Mouse (Mus musculus) c-Kit-negative CD71-positive TER-119-positive erythroid progenitor cells, embryonic 14.5 days (primary cell): ENCODE results near the gene Wdr89.

Experiments used
- DNase-seq: peaks from one replicate; pipeline ENCODE4 v3.0.0-alpha.2; 2013; ENCODE audit warnings: low read depth, low spot score

Wdr89 gene

DNA sequence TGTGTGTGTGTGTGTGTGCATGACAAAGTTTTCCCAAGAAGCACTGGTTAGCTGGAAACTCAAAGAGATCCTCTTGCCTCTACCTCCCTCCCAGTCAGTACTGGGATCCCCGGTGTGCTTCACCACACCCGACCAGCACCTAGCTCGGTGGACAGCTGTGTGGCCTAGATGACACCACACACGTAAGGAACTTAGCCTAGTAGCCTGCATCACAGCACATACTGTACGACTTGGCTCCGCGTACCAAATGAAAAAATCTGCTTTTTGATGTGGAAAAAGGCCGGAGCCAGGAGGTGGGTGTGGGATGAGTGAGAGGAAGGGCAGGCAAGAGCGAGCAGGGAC, 450 bp downstream of the Wdr89 start:
- DNase-seq = no peak

DNA sequence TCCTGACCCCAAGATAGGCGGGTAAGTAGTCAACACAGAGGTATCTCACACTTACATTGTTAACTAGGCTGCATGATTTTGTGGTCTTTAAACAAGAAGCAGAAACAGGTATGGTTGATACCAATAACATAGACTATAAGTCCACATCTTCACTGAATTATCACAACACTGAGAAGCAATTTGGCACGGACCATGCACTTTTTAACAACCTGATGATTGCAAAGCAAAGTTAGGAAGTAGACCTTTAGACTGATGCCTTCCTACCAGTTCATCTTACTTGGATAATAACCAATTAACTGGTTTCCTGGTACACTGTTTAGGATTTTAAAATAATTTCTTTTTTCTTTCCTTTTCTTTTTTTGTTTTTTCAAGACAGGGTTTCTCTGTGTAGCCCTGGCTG, 1.1 kb downstream of the Wdr89 start:
- DNase-seq = no peak

- no peak for DNase-seq
Observed at GRCm38 (mm10) chr12:75666939-75667338, 2.4 kb downstream of the Wdr89 start.

- DNase-seq = no peak
Observed at GRCm38 (mm10) chr12:75664516-75664810, 4.9 kb downstream of the Wdr89 start.

DNA sequence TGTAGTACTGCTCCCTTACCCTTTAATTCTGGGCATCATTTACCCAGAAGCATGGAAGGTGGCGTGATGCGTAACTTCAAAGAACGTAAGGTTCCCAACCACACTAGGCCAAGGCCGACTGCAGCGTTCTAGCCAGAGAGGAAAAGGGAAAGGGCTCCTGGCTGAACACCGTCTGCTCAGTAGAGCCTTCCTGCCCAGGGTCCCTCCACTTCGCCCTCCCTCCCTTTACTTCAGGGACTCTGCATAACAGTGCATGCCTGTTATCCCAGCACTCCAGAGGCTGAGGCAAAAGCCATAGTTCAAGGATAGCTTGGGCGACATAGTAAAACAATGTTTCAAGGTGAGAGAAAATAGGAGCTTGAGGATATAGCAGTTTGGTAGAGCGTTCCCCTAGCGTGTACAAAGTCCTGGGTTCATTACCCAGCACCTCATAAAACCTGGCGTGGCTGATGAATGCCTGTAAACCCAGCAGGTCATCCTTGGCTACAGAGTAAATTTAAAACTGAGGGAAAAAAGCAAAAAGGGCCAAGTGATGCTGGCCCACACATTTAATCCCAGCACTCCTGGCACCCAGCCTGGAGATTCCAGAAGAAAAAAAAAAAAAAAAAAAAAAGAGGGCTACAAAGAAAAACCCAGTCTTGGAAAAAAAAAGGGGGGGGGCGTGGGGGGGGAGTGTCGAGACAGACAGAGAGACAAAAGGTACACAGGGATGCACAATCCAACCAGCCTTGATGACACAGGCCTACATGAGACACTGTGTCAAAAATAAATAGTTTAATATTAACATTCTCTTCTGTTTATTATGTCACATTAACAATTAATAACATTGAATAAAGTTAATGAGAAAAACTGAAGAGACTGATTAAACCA, 5.5 kb downstream of the Wdr89 start:
- no peak for DNase-seq

DNA sequence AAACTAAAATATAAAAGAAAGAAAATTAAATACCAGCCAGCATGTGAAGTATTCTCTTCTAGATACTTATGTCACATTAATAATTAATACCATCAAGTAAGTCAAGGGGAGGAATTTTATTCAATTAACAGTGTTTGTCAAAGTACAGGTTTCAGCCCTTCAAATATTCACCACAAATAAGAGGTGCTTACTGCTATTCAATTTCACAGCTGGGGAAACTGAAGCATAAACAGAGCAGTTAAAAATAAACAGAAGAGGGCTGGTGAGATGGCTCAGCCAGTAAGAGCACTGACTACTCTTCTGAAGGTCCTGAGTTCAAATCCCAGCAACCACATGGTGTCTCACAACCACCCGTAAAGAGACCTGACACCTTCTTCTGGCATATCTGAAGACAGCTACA, 7.0 kb downstream of the Wdr89 start:
- no peak for DNase-seq

GRCm38 (mm10) chr12:75658403-75658802, 10.9 kb downstream of the Wdr89 start:
- no peak for DNase-seq

GRCm38 (mm10) chr12:75656580-75656979, 12.8 kb downstream of the Wdr89 start:
- no peak for DNase-seq

GRCm38 (mm10) chr12:75654247-75654801, 15.0 kb downstream of the Wdr89 start:
- no peak for DNase-seq

DNA sequence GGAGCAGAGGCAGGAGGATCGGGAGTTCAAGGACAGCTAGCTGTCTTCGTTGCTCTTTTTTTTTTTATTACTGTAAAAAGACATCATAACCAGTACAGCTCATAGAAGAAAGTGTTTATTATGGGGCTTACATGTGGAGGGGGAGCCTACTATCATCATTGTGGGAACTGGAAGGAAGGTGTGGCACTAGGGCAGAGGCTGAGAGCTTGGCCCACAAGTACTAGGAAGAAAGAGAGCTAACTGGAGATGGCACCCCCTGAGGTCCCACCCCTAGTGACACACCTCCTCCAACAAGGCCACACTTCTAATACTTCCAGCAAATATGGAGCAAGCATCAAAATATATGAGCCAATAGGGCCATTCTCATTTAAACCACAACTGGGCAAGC, 19.6 kb downstream of the Wdr89 start:
- DNase-seq = no peak

GRCm38 (mm10) chr12:75649058-75649705, 20.2 kb downstream of the Wdr89 start:
- no peak for DNase-seq

- no peak for DNase-seq
Observed at GRCm38 (mm10) chr12:75648281-75648680, 21.1 kb downstream of the Wdr89 start.

- no peak for DNase-seq
Observed at GRCm38 (mm10) chr12:75647663-75648062, 21.7 kb downstream of the Wdr89 start.

GRCm38 (mm10) chr12:75645780-75646179, 23.6 kb downstream of the Wdr89 start:
- no peak for DNase-seq

DNA sequence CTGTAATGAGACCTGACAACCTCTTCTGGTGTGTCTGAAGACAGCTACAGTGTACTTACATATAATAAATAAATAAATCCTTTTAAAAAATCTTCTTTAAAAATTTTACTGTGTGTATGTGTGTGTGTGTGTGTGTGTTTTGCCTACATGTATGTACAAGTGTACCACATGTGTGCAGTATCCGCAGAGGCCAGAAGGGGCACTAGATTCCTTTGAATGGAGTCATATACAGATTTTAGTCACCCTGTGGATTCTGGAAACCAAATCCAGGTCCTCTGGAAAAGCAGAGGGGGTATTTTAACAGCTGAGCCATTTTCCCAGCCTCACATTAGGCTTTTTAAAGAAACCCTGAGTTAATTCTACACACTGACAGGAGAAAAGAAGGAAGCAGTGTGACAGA, 27.6 kb downstream of the Wdr89 start:
- DNase-seq = no peak

- no peak for DNase-seq
Observed at GRCm38 (mm10) chr12:75638345-75638744, 31.0 kb downstream of the Wdr89 start.

- no peak for DNase-seq
Observed at GRCm38 (mm10) chr12:75637103-75637502, 32.2 kb downstream of the Wdr89 start.

GRCm38 (mm10) chr12:75635771-75636430, 33.4 kb downstream of the Wdr89 start:
- no peak for DNase-seq

- DNase-seq = no peak
Observed at GRCm38 (mm10) chr12:75629618-75630017, 39.7 kb downstream of the Wdr89 start.

DNA sequence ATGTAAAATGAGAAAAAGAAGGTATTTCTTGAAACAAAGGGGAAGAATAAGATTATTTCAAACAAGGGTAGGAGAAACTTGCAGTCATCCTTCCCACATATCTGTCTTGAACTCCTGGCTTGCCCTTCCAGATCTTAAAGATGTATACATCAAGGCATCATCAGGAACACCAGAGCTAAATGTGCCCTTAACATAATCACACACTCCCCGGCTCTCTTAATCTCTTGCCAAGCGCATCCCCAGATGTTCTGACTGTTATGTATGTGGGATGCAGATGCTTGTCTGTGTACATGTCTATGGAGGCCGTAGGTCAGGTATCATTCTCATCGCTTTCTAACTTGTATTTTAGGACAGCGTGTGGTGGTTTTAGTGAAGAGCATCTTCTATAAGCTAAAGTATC, 46.0 kb downstream of the Wdr89 start:
- no peak for DNase-seq

GRCm38 (mm10) chr12:75622835-75623234, 46.5 kb downstream of the Wdr89 start:
- DNase-seq = no peak

DNA sequence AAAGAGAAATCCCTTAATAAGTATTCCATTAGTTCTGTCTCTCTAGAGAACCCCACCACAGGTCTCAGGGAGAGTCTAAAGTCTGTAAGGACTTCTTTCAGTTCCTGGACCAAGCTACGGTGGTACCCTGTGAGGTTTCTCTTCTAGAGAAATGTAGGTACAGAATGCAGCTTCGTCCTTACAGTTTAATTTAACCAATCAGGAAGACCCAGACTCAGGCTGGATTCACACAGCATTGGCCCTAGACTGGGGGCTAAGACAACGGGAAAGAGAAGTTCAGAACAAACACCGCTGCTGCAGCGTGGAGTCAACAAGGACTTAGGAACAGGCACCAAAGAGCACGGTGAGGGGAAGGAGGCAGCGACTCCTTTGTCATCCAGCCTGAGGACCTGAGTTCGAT, 52.5 kb downstream of the Wdr89 start:
- DNase-seq = no peak
